Mouse (Mus musculus) MEL (cell line): ENCODE data around the gene Insl5. TPM values are rescaled to one million over a fixed set of nuclear protein-coding genes. Genes with fewer than 3 reads are reported as not detected.

Source experiments
- DNase-seq: peaks from one replicate; pipeline ENCODE4 v3.0.0; 2011; ENCODE audit warnings: low read depth, low spot score
- H3K27ac ChIP-seq: 2 replicates; pipeline ENCODE4 v1.5.1; 2012; ENCODE audit warnings: low read depth, mild to moderate bottlenecking, control low read depth, low read length, moderate library complexity; ENCODE audit not compliant: control insufficient read depth
- H3K27me3 ChIP-seq, 2 experiments: fragments of 150-350 bp in 1 of 2; sonication (generic) in 1 of 2; 2 replicates each; pipeline ENCODE4 v1.6.1; 2012; ENCODE audit warnings: low read length in 2 of 2, mild to moderate bottlenecking in 2 of 2, improper control_type of control experiment in 1 of 2, moderate library complexity in 1 of 2; ENCODE audit not compliant: insufficient read depth in 2 of 2, control insufficient read depth in 1 of 2
- H3K36me3 ChIP-seq, 2 experiments: 2 replicates each; pipeline ENCODE4 v1.6.1; 2012 to 2014; ENCODE audit warnings: low read length in 2 of 2, improper control_type of control experiment in 1 of 2, inconsistent platforms in 1 of 2, mild to moderate bottlenecking in 1 of 2; ENCODE audit not compliant: insufficient read depth in 2 of 2, control insufficient read depth in 1 of 2
- H3K4me1 ChIP-seq, 2 experiments: fragments of 150-350 bp in 1 of 2; sonication (generic) in 1 of 2; 2 replicates each; pipeline ENCODE4 v1.6.1; 2012; ENCODE audit warnings: low read length in 2 of 2, improper control_type of control experiment in 1 of 2, mild to moderate bottlenecking in 1 of 2; ENCODE audit not compliant: insufficient read depth in 2 of 2, control insufficient read depth in 1 of 2
- H3K4me3 ChIP-seq, 2 experiments: fragments of 150-350 bp in 1 of 2; sonication (generic) in 1 of 2; 2 replicates each; pipeline ENCODE4 v1.5.1; 2012; ENCODE audit warnings: low read depth in 2 of 2, low read length in 2 of 2, mild to moderate bottlenecking in 2 of 2, moderate library complexity in 2 of 2, control low read depth in 1 of 2, improper control_type of control experiment in 1 of 2; ENCODE audit not compliant: control insufficient read depth in 1 of 2, insufficient read depth in 1 of 2
- H3K79me2 ChIP-seq: 2 replicates; pipeline ENCODE4 v1.6.1; 2012; ENCODE audit warnings: mild to moderate bottlenecking, low read length, moderate library complexity; ENCODE audit not compliant: control insufficient read depth, poor library complexity, insufficient read depth
- H3K9ac ChIP-seq: 2 replicates; pipeline ENCODE4 v1.6.1; 2012; ENCODE audit warnings: low read depth, mild to moderate bottlenecking, control low read depth, low read length, moderate library complexity; ENCODE audit not compliant: control insufficient read depth, poor library complexity, severe bottlenecking
- H3K9me3 ChIP-seq: fragments of 150-350 bp; sonication (generic); replicated peaks from 2 replicates; pipeline ENCODE4 v1.6.1; 2012; ENCODE audit warnings: mild to moderate bottlenecking, low read length, improper control_type of control experiment, moderate library complexity; ENCODE audit not compliant: insufficient read depth
- BHLHE40 ChIP-seq: IDR thresholded peaks from 2 replicates; pipeline ENCODE4 v1.6.1; 2012; ENCODE audit warnings: low read depth, mild to moderate bottlenecking, inconsistent platforms, low read length, improper control_type of control experiment, borderline replicate concordance
- CHD1 ChIP-seq: IDR thresholded peaks from 2 replicates; pipeline ENCODE4 v1.6.1; 2012; ENCODE audit warnings: low read depth, mild to moderate bottlenecking, inconsistent platforms, low read length, improper control_type of control experiment
- CHD2 ChIP-seq: IDR thresholded peaks from 2 replicates; pipeline ENCODE4 v1.6.1; 2011; ENCODE audit warnings: low read length, improper control_type of control experiment
- CTCF ChIP-seq, 3 experiments: IDR thresholded peaks in 2 of 3; conservative IDR thresholded peaks in 1 of 3; 2 replicates each; pipeline ENCODE4 v1.5.1; 2011 to 2012; ENCODE audit warnings: low read length in 3 of 3, low read depth in 2 of 3, mild to moderate bottlenecking in 2 of 3, improper control_type of control experiment in 1 of 3, inconsistent platforms in 1 of 3, mixed read lengths in 1 of 3, moderate library complexity in 1 of 3; ENCODE audit not compliant: control insufficient read depth in 1 of 3, insufficient read depth in 1 of 3, poor library complexity in 1 of 3, severe bottlenecking in 1 of 3
- E2F4 ChIP-seq: IDR thresholded peaks from 2 replicates; pipeline ENCODE4 v1.6.1; 2011; ENCODE audit warnings: low read depth, low read length, improper control_type of control experiment, borderline replicate concordance
- ELF1 ChIP-seq: IDR thresholded peaks from 2 replicates; pipeline ENCODE4 v1.6.1; 2014; ENCODE audit warnings: low read depth, mild to moderate bottlenecking, inconsistent platforms, low read length, improper control_type of control experiment, moderate library complexity
- EP300 ChIP-seq, 2 experiments: IDR thresholded peaks; 2 replicates each; pipeline ENCODE4 v1.6.1; 2011; ENCODE audit warnings: improper control_type of control experiment in 2 of 2, low read length in 2 of 2, low read depth in 1 of 2, mild to moderate bottlenecking in 1 of 2
- GABPA ChIP-seq: IDR thresholded peaks from 2 replicates; pipeline ENCODE4 v1.6.1; 2012; ENCODE audit warnings: low read depth, mild to moderate bottlenecking, inconsistent platforms, low read length, improper control_type of control experiment, moderate library complexity
- JUND ChIP-seq: IDR thresholded peaks from 2 replicates; pipeline ENCODE4 v1.6.1; 2011; ENCODE audit warnings: low read depth, mild to moderate bottlenecking, improper control_type of control experiment, low read length
- MAFK ChIP-seq: IDR thresholded peaks from 2 replicates; pipeline ENCODE4 v1.6.1; 2011; ENCODE audit warnings: low read depth, mild to moderate bottlenecking, low read length, improper control_type of control experiment, borderline replicate concordance
- MAX ChIP-seq: IDR thresholded peaks from 2 replicates; pipeline ENCODE4 v1.6.1; 2011; ENCODE audit warnings: low read length, improper control_type of control experiment
- MYB ChIP-seq: IDR thresholded peaks from 2 replicates; pipeline ENCODE4 v1.6.1; 2011; ENCODE audit warnings: mild to moderate bottlenecking, low read depth, low read length, improper control_type of control experiment
- NELFE ChIP-seq: IDR thresholded peaks from 2 replicates; pipeline ENCODE4 v1.6.1; 2011; ENCODE audit warnings: low read depth, low read length, improper control_type of control experiment
- NRF1 ChIP-seq: IDR thresholded peaks from 2 replicates; pipeline ENCODE4 v1.6.1; 2014; ENCODE audit warnings: low read depth, mild to moderate bottlenecking, inconsistent platforms, low read length, improper control_type of control experiment, moderate library complexity; ENCODE audit not compliant: poor library complexity, insufficient read depth, severe bottlenecking
- POLR2A ChIP-seq, 2 experiments: IDR thresholded peaks; 2 replicates each; pipeline ENCODE4 v1.6.1; 2011 to 2012; ENCODE audit warnings: low read length in 2 of 2, mild to moderate bottlenecking in 2 of 2, control low read depth in 1 of 2, improper control_type of control experiment in 1 of 2, low read depth in 1 of 2, moderate library complexity in 1 of 2; ENCODE audit not compliant: control insufficient read depth in 1 of 2, insufficient read depth in 1 of 2, poor library complexity in 1 of 2
- POLR2AphosphoS5 ChIP-seq: IDR thresholded peaks from 2 replicates; pipeline ENCODE4 v1.6.1; 2012; ENCODE audit warnings: low read depth, borderline replicate concordance, mild to moderate bottlenecking, inconsistent platforms, low read length, moderate library complexity, mixed read lengths
- RAD21 ChIP-seq: IDR thresholded peaks from 2 replicates; pipeline ENCODE4 v1.6.1; 2011; ENCODE audit warnings: mild to moderate bottlenecking, low read depth, low read length, improper control_type of control experiment
- RCOR1 ChIP-seq: IDR thresholded peaks from 2 replicates; pipeline ENCODE4 v1.6.1; 2012; ENCODE audit warnings: low read depth, mild to moderate bottlenecking, inconsistent platforms, low read length, improper control_type of control experiment
- TAL1 ChIP-seq: IDR thresholded peaks from 2 replicates; pipeline ENCODE4 v1.6.1; 2012; ENCODE audit warnings: mild to moderate bottlenecking, inconsistent platforms, low read length, moderate library complexity, mixed read lengths
- TCF12 ChIP-seq: IDR thresholded peaks from 2 replicates; pipeline ENCODE4 v1.6.1; 2014; ENCODE audit warnings: low read depth, mild to moderate bottlenecking, inconsistent platforms, low read length, improper control_type of control experiment, moderate library complexity
- UBTF ChIP-seq: IDR thresholded peaks from 2 replicates; pipeline ENCODE4 v1.6.1; 2012; ENCODE audit warnings: low read depth, mild to moderate bottlenecking, inconsistent platforms, low read length, improper control_type of control experiment, moderate library complexity, borderline replicate concordance; ENCODE audit not compliant: insufficient read depth
- ZC3H11A ChIP-seq: IDR thresholded peaks from 2 replicates; pipeline ENCODE4 v1.6.1; 2012; ENCODE audit warnings: low read depth, mild to moderate bottlenecking, inconsistent platforms, low read length, improper control_type of control experiment
- ZKSCAN1 ChIP-seq: IDR thresholded peaks from 2 replicates; pipeline ENCODE4 v1.6.1; 2012; ENCODE audit warnings: low read depth, mild to moderate bottlenecking, inconsistent platforms, low read length, improper control_type of control experiment, moderate library complexity
- ZNF384 ChIP-seq: IDR thresholded peaks from 2 replicates; pipeline ENCODE4 v1.6.1; 2012; ENCODE audit warnings: low read depth, mild to moderate bottlenecking, inconsistent platforms, low read length, improper control_type of control experiment
- polyA plus RNA-seq, 2 experiments: library from polyadenylated mRNA; stranded (reverse) in 1 of 2; unstranded in 1 of 2; fragments of >175 nt in 1 of 2; fragments of >200 nt in 1 of 2; gene quantifications; 2 replicates each; pipeline versions ENCODE4 v1.2.1 to v1.2.4; 2012; ENCODE audit warnings: low replicate concordance in 2 of 2, low read depth in 1 of 2; ENCODE audit not compliant: insufficient read length in 2 of 2, insufficient read depth in 1 of 2, missing spikeins in 1 of 2
- total RNA-seq: library from RNA; depleted of rRNA; stranded (reverse); fragments of 300-350 nt; gene quantifications from 2 replicates; pipeline ENCODE4 v1.2.3, GENCODE M21; 2012

Insl5 gene
- total and polyA plus RNA-seq, 3 experiments, result not detected

GRCm38 (mm10) chr4:103006266-103006665 lies 20.4 kb downstream of the Insl5 start:
- no peak for DNase-seq
- Histone ChIP-seq H3K27ac (no peak overlapping the region), H3K9me3 (no peaks in the 10 kb centered on the region), H3K79me2 (no peaks in the 10 kb centered on the region), H3K36me3 (no peaks in the 10 kb centered on the region), H3K4me1 (no peaks in the 10 kb centered on the region), H3K4me3 (no peak overlapping the region), H3K9ac (no peak overlapping the region), H3K27me3 (no peaks in the 10 kb centered on the region; a peak in 1 of 4 replicates)
- TF ChIP-seq ELF1, result no peak
- no peak for TF ChIP-seq POLR2A (IDR thresholded peaks at IDR 0.05; ENCODE audit: control insufficient read depth in 1 of 2, insufficient read depth in 1 of 2, low read depth in 1 of 2, low read length in 2 of 2, poor library complexity in 1 of 2)
- no peak for TF ChIP-seq TAL1
- TF ChIP-seq E2F4, result no peak
- TF ChIP-seq NRF1, result no peak
- TF ChIP-seq MAX, result no peak
- no peak for TF ChIP-seq RAD21
- TF ChIP-seq ZNF384, result no peak
- TF ChIP-seq NELFE, result no peak
- TF ChIP-seq RCOR1, result no peak
- no peak for TF ChIP-seq CHD2
- no peak for TF ChIP-seq EP300 (IDR thresholded peaks at IDR 0.05; ENCODE audit: low read depth in 1 of 2, low read length in 2 of 2)
- TF ChIP-seq ZKSCAN1, result no peak
- no peak for TF ChIP-seq POLR2AphosphoS5
- no peak for TF ChIP-seq JUND
- TF ChIP-seq UBTF, result no peak
- TF ChIP-seq BHLHE40, result no peak
- no peak for TF ChIP-seq MYB

GRCm38 (mm10) chr4:103005190-103005945 lies 21.3 kb downstream of the Insl5 start:
- Histone ChIP-seq H3K79me2 (no peaks in the 10 kb centered on the region), H3K27ac (no peak overlapping the region), H3K4me3 (no peak overlapping the region), H3K27me3 (no peaks in the 10 kb centered on the region; a peak in 1 of 4 replicates), H3K9me3 (no peaks in the 10 kb centered on the region), H3K4me1 (no peaks in the 10 kb centered on the region), H3K9ac (no peak overlapping the region), H3K36me3 (no peaks in the 10 kb centered on the region)
- TF ChIP-seq E2F4, result no peak
- no peak for TF ChIP-seq GABPA
- no peak for TF ChIP-seq NRF1
- no peak for TF ChIP-seq TCF12
- no peak for TF ChIP-seq RCOR1
- no peak for TF ChIP-seq MAFK
- TF ChIP-seq BHLHE40, result no peak
- no peak for TF ChIP-seq CTCF (IDR thresholded peaks at IDR 0.05 in 2 of 3, conservative IDR thresholded peaks at IDR 0.05 in 1 of 3; ENCODE audit: control insufficient read depth in 1 of 3, insufficient read depth in 1 of 3, low read depth in 2 of 3, low read length in 3 of 3, poor library complexity in 1 of 3, severe bottlenecking in 1 of 3)
- no peak for TF ChIP-seq ZC3H11A
- no peak for TF ChIP-seq CHD1
- no peak for TF ChIP-seq JUND
- DNase-seq, result no peak
